Mouse (Mus musculus) MEL (cell line): ENCODE data around the gene Rims3. TPM values are rescaled to one million over a fixed set of nuclear protein-coding genes. Genes with fewer than 3 reads are reported as not detected.

Experiments used
- DNase-seq: peaks from one replicate; pipeline ENCODE4 v3.0.0; 2011; ENCODE audit warnings: low read depth, low spot score
- H3K27ac ChIP-seq: 2 replicates; pipeline ENCODE4 v1.5.1; 2012; ENCODE audit warnings: low read depth, mild to moderate bottlenecking, control low read depth, low read length, moderate library complexity; ENCODE audit not compliant: control insufficient read depth
- H3K27me3 ChIP-seq, 2 experiments: fragments of 150-350 bp in 1 of 2; sonication (generic) in 1 of 2; 2 replicates each; pipeline ENCODE4 v1.6.1; 2012; ENCODE audit warnings: low read length in 2 of 2, mild to moderate bottlenecking in 2 of 2, improper control_type of control experiment in 1 of 2, moderate library complexity in 1 of 2; ENCODE audit not compliant: insufficient read depth in 2 of 2, control insufficient read depth in 1 of 2
- H3K36me3 ChIP-seq, 2 experiments: 2 replicates each; pipeline ENCODE4 v1.6.1; 2012 to 2014; ENCODE audit warnings: low read length in 2 of 2, improper control_type of control experiment in 1 of 2, inconsistent platforms in 1 of 2, mild to moderate bottlenecking in 1 of 2; ENCODE audit not compliant: insufficient read depth in 2 of 2, control insufficient read depth in 1 of 2
- H3K4me1 ChIP-seq, 2 experiments: fragments of 150-350 bp in 1 of 2; sonication (generic) in 1 of 2; 2 replicates each; pipeline ENCODE4 v1.6.1; 2012; ENCODE audit warnings: low read length in 2 of 2, improper control_type of control experiment in 1 of 2, mild to moderate bottlenecking in 1 of 2; ENCODE audit not compliant: insufficient read depth in 2 of 2, control insufficient read depth in 1 of 2
- H3K4me3 ChIP-seq, 2 experiments: fragments of 150-350 bp in 1 of 2; sonication (generic) in 1 of 2; 2 replicates each; pipeline ENCODE4 v1.5.1; 2012; ENCODE audit warnings: low read depth in 2 of 2, low read length in 2 of 2, mild to moderate bottlenecking in 2 of 2, moderate library complexity in 2 of 2, control low read depth in 1 of 2, improper control_type of control experiment in 1 of 2; ENCODE audit not compliant: control insufficient read depth in 1 of 2, insufficient read depth in 1 of 2
- H3K79me2 ChIP-seq: 2 replicates; pipeline ENCODE4 v1.6.1; 2012; ENCODE audit warnings: mild to moderate bottlenecking, low read length, moderate library complexity; ENCODE audit not compliant: control insufficient read depth, poor library complexity, insufficient read depth
- H3K9ac ChIP-seq: 2 replicates; pipeline ENCODE4 v1.6.1; 2012; ENCODE audit warnings: low read depth, mild to moderate bottlenecking, control low read depth, low read length, moderate library complexity; ENCODE audit not compliant: control insufficient read depth, poor library complexity, severe bottlenecking
- H3K9me3 ChIP-seq: fragments of 150-350 bp; sonication (generic); replicated peaks from 2 replicates; pipeline ENCODE4 v1.6.1; 2012; ENCODE audit warnings: mild to moderate bottlenecking, low read length, improper control_type of control experiment, moderate library complexity; ENCODE audit not compliant: insufficient read depth
- BHLHE40 ChIP-seq: IDR thresholded peaks from 2 replicates; pipeline ENCODE4 v1.6.1; 2012; ENCODE audit warnings: low read depth, mild to moderate bottlenecking, inconsistent platforms, low read length, improper control_type of control experiment, borderline replicate concordance
- CHD2 ChIP-seq: IDR thresholded peaks from 2 replicates; pipeline ENCODE4 v1.6.1; 2011; ENCODE audit warnings: low read length, improper control_type of control experiment
- E2F4 ChIP-seq: IDR thresholded peaks from 2 replicates; pipeline ENCODE4 v1.6.1; 2011; ENCODE audit warnings: low read depth, low read length, improper control_type of control experiment, borderline replicate concordance
- ELF1 ChIP-seq: IDR thresholded peaks from 2 replicates; pipeline ENCODE4 v1.6.1; 2014; ENCODE audit warnings: low read depth, mild to moderate bottlenecking, inconsistent platforms, low read length, improper control_type of control experiment, moderate library complexity
- EP300 ChIP-seq, 2 experiments: IDR thresholded peaks; 2 replicates each; pipeline ENCODE4 v1.6.1; 2011; ENCODE audit warnings: improper control_type of control experiment in 2 of 2, low read length in 2 of 2, low read depth in 1 of 2, mild to moderate bottlenecking in 1 of 2
- ETS1 ChIP-seq: IDR thresholded peaks from 2 replicates; pipeline ENCODE4 v1.6.1; 2012; ENCODE audit warnings: low read depth, mild to moderate bottlenecking, inconsistent platforms, low read length, improper control_type of control experiment, moderate library complexity
- GABPA ChIP-seq: IDR thresholded peaks from 2 replicates; pipeline ENCODE4 v1.6.1; 2012; ENCODE audit warnings: low read depth, mild to moderate bottlenecking, inconsistent platforms, low read length, improper control_type of control experiment, moderate library complexity
- GATA1 ChIP-seq: IDR thresholded peaks from 2 replicates; pipeline ENCODE4 v1.6.1; 2011; ENCODE audit warnings: low read depth, low read length, improper control_type of control experiment
- HCFC1 ChIP-seq: IDR thresholded peaks from 2 replicates; pipeline ENCODE4 v1.6.1; 2012; ENCODE audit warnings: low read depth, mild to moderate bottlenecking, inconsistent platforms, low read length, improper control_type of control experiment, moderate library complexity
- KAT2A ChIP-seq: conservative IDR thresholded peaks from 2 replicates; pipeline ENCODE4 v1.6.1; 2012; ENCODE audit warnings: low read depth, low read length, improper control_type of control experiment, inconsistent platforms
- MAFK ChIP-seq: IDR thresholded peaks from 2 replicates; pipeline ENCODE4 v1.6.1; 2011; ENCODE audit warnings: low read depth, mild to moderate bottlenecking, low read length, improper control_type of control experiment, borderline replicate concordance
- MAZ ChIP-seq: IDR thresholded peaks from 2 replicates; pipeline ENCODE4 v1.6.1; 2012; ENCODE audit warnings: low read depth, mild to moderate bottlenecking, inconsistent platforms, low read length, improper control_type of control experiment
- MEF2A ChIP-seq: IDR thresholded peaks from 2 replicates; pipeline ENCODE4 v1.6.1; 2014; ENCODE audit warnings: low read depth, mild to moderate bottlenecking, inconsistent platforms, low read length, improper control_type of control experiment; ENCODE audit not compliant: poor library complexity, insufficient replicate concordance, severe bottlenecking; ENCODE audit errors: extremely low read depth
- MYB ChIP-seq: IDR thresholded peaks from 2 replicates; pipeline ENCODE4 v1.6.1; 2011; ENCODE audit warnings: mild to moderate bottlenecking, low read depth, low read length, improper control_type of control experiment
- MYC ChIP-seq: IDR thresholded peaks from 2 replicates; pipeline ENCODE4 v1.6.1; 2011; ENCODE audit warnings: low read depth, mild to moderate bottlenecking, low read length, improper control_type of control experiment, moderate library complexity
- NRF1 ChIP-seq: IDR thresholded peaks from 2 replicates; pipeline ENCODE4 v1.6.1; 2014; ENCODE audit warnings: low read depth, mild to moderate bottlenecking, inconsistent platforms, low read length, improper control_type of control experiment, moderate library complexity; ENCODE audit not compliant: poor library complexity, insufficient read depth, severe bottlenecking
- POLR2A ChIP-seq, 2 experiments: IDR thresholded peaks; 2 replicates each; pipeline ENCODE4 v1.6.1; 2011 to 2012; ENCODE audit warnings: low read length in 2 of 2, mild to moderate bottlenecking in 2 of 2, control low read depth in 1 of 2, improper control_type of control experiment in 1 of 2, low read depth in 1 of 2, moderate library complexity in 1 of 2; ENCODE audit not compliant: control insufficient read depth in 1 of 2, insufficient read depth in 1 of 2, poor library complexity in 1 of 2
- POLR2AphosphoS5 ChIP-seq: IDR thresholded peaks from 2 replicates; pipeline ENCODE4 v1.6.1; 2012; ENCODE audit warnings: low read depth, borderline replicate concordance, mild to moderate bottlenecking, inconsistent platforms, low read length, moderate library complexity, mixed read lengths
- RCOR1 ChIP-seq: IDR thresholded peaks from 2 replicates; pipeline ENCODE4 v1.6.1; 2012; ENCODE audit warnings: low read depth, mild to moderate bottlenecking, inconsistent platforms, low read length, improper control_type of control experiment
- SIN3A ChIP-seq: IDR thresholded peaks from 2 replicates; pipeline ENCODE4 v1.6.1; 2012; ENCODE audit warnings: low read length, improper control_type of control experiment, inconsistent platforms
- SMC3 ChIP-seq: IDR thresholded peaks from 2 replicates; pipeline ENCODE4 v1.6.1; 2011; ENCODE audit warnings: low read depth, low read length, improper control_type of control experiment
- TBP ChIP-seq: IDR thresholded peaks from 2 replicates; pipeline ENCODE4 v1.8.0; 2011; ENCODE audit warnings: low read depth, low read length, improper control_type of control experiment
- TCF12 ChIP-seq: IDR thresholded peaks from 2 replicates; pipeline ENCODE4 v1.6.1; 2014; ENCODE audit warnings: low read depth, mild to moderate bottlenecking, inconsistent platforms, low read length, improper control_type of control experiment, moderate library complexity
- UBTF ChIP-seq: IDR thresholded peaks from 2 replicates; pipeline ENCODE4 v1.6.1; 2012; ENCODE audit warnings: low read depth, mild to moderate bottlenecking, inconsistent platforms, low read length, improper control_type of control experiment, moderate library complexity, borderline replicate concordance; ENCODE audit not compliant: insufficient read depth
- USF1 ChIP-seq: IDR thresholded peaks from 2 replicates; pipeline ENCODE4 v1.6.1; 2014; ENCODE audit warnings: low read depth, mild to moderate bottlenecking, inconsistent platforms, low read length, improper control_type of control experiment, moderate library complexity
- ZC3H11A ChIP-seq: IDR thresholded peaks from 2 replicates; pipeline ENCODE4 v1.6.1; 2012; ENCODE audit warnings: low read depth, mild to moderate bottlenecking, inconsistent platforms, low read length, improper control_type of control experiment
- ZKSCAN1 ChIP-seq: IDR thresholded peaks from 2 replicates; pipeline ENCODE4 v1.6.1; 2012; ENCODE audit warnings: low read depth, mild to moderate bottlenecking, inconsistent platforms, low read length, improper control_type of control experiment, moderate library complexity
- polyA plus RNA-seq, 2 experiments: library from polyadenylated mRNA; stranded (reverse) in 1 of 2; unstranded in 1 of 2; fragments of >175 nt in 1 of 2; fragments of >200 nt in 1 of 2; gene quantifications; 2 replicates each; pipeline versions ENCODE4 v1.2.1 to v1.2.4; 2012; ENCODE audit warnings: low replicate concordance in 2 of 2, low read depth in 1 of 2; ENCODE audit not compliant: insufficient read length in 2 of 2, insufficient read depth in 1 of 2, missing spikeins in 1 of 2
- total RNA-seq: library from RNA; depleted of rRNA; stranded (reverse); fragments of 300-350 nt; gene quantifications from 2 replicates; pipeline ENCODE4 v1.2.3, GENCODE M21; 2012

Gene Rims3
- total and polyA plus RNA-seq, 3 experiments = 0.07 TPM; not detected in 2

DNA sequence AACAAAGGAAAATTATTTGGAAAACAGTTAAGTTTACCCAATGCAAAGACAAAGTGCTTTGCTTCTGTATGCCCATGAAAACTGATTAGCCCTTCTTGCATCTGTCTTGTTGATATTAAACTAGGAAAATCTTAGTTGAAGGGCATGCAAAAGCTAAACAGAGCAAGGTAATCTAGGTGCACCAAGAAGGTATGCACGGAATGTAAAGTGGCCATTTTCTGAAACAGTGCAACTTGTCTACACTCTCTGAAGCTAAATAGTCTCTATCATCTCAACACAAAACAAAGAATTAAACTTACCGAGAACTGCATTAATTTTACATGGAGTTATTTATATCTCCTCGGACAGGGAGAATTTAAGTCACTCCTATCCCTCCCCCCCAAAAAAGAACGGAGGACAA lies 39.5 kb upstream of the Rims3 start:
- Histone ChIP-seq H3K4me3 (peak overlapping the region in 1 of 2 experiments; percentile 16; a peak in 1 of 4 replicates), H3K4me1 (peaks cover 10 to 11% of the 10 kb centered on the region in 2 experiments; a peak in 3 of 4 replicates), H3K9me3 (no peaks in the 10 kb centered on the region), H3K27ac (no peak overlapping the region), H3K9ac (no peak overlapping the region), H3K36me3 (peaks cover 3 to 27% of the 10 kb centered on the region in 2 experiments; a peak in 3 of 4 replicates), H3K27me3 (no peaks in the 10 kb centered on the region), H3K79me2 (peaks cover 69% of the 10 kb centered on the region)
- no peak for DNase-seq
- TF ChIP-seq ETS1 = no peak
- TF ChIP-seq BHLHE40 = no peak
- no peak for TF ChIP-seq E2F4
- TF ChIP-seq TBP = no peak
- TF ChIP-seq SMC3 = no peak
- no peak for TF ChIP-seq CHD2
- TF ChIP-seq EP300 (IDR thresholded peaks at IDR 0.05; ENCODE audit: low read depth in 1 of 2, low read length in 2 of 2) = no peak
- no peak for TF ChIP-seq MAFK
- no peak for TF ChIP-seq POLR2A (IDR thresholded peaks at IDR 0.05; ENCODE audit: control insufficient read depth in 1 of 2, insufficient read depth in 1 of 2, low read depth in 1 of 2, low read length in 2 of 2, poor library complexity in 1 of 2)
- no peak for TF ChIP-seq NRF1
- no peak for TF ChIP-seq HCFC1
- TF ChIP-seq UBTF = no peak
- no peak for TF ChIP-seq ELF1
- TF ChIP-seq TCF12 = no peak
- no peak for TF ChIP-seq ZKSCAN1
- no peak for TF ChIP-seq GABPA
- TF ChIP-seq MAZ = no peak
- TF ChIP-seq ZC3H11A = no peak

DNA sequence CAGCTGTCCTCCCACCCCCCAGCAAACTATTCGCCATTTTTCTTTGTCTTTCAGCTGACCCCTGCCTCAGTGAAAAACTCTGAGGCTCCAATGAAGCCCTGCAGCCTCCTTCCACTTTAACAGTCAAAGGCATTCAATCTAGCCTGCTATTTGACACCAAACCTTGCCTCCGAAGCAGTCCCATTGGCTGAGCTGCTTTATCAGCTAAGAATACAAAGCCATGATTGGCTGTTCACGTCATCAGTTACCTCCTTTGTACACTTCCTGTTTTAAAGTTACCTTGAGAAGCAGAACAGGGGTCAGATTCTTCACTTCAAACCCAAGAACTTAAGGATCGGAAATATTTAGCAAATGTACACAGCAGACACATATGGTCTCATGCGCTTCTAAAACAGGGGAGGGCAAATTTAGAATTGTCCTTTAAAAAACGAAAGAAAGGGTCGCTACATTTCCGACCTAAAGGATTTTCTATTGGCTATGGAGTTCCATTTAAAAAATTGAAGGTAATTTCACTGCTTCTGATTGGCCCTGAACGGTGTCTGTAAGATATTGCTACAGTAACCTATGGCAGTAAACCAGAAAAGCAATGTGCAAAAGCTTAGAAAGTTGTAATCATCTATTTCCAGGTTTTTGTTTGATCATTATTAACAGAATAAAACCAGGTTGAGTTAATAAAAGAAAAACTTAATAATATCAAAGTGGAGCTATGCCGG lies 38.8 kb upstream of the Rims3 start:
- Histone ChIP-seq H3K9ac (no peak overlapping the region), H3K4me3 (peak overlapping the region in 1 of 2 experiments; percentile 16; a peak in 1 of 4 replicates), H3K9me3 (no peaks in the 10 kb centered on the region), H3K27ac (no peak overlapping the region), H3K36me3 (peaks cover 3 to 27% of the 10 kb centered on the region in 2 experiments; a peak in 3 of 4 replicates)
- peak; percentile 87 for DNase-seq
- TF ChIP-seq KAT2A = peak; percentile 43; the same call in 1 of the 2 replicates
- TF ChIP-seq SIN3A = peak; percentile 46
- no peak for TF ChIP-seq MYC
- TF ChIP-seq MYB = no peak
- no peak for TF ChIP-seq RCOR1
- TF ChIP-seq MAZ = no peak
- peak; percentile 69 for TF ChIP-seq HCFC1
- no peak for TF ChIP-seq MEF2A
- no peak for TF ChIP-seq POLR2AphosphoS5
- TF ChIP-seq GATA1 = peak; percentile 96
- TF ChIP-seq USF1 = no peak
- no peak for TF ChIP-seq BHLHE40
- peak; percentile 78; the same call in 1 of the 2 replicates for TF ChIP-seq ELF1
- TF ChIP-seq CHD2 = peak; percentile 72
- TF ChIP-seq, all 39 proteins: peak for 6
- peaks cover 10 to 11% of the 10 kb centered on the region in 2 experiments; a peak in 3 of 4 replicates for H3K4me1 ChIP-seq
- no peaks in the 10 kb centered on the region for H3K27me3 ChIP-seq
- H3K79me2 ChIP-seq = peaks cover 71% of the 10 kb centered on the region
